Mouse (Mus musculus): ENCODE measurements around the gene Nxph4.
A peak's percentile ranks its signal among the peaks of the same experiment; 100 is the strongest.

Gene Nxph4

GRCm38 (mm10) chr10:127515271-127515982, 18.9 kb downstream of the Nxph4 start:
- no peak for DNase-seq (ENCODE audit: low spot score)

DNA sequence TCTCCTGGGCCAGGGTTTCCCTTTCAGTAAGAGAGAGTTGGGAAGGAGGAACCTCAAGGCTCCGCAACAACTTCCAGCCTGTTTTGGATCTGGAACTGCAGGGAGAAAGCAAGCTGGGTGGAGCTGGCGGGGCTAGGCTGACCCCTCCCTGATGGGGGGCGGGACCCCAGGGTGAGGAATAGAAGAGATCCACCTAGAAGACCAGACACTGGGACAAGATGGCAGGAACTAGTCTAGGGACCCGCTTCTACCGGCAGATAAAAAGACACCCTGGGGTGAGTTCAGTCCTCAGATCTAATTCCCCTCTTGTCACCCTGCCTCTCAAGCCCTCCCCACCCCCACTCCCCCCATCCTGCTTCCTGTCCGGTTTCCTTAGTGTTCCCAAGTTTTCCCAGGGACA, 19.6 kb downstream of the Nxph4 start, which contains the start of gene Ndufa4l2:
Gene Ndufa4l2, plus strand, starts transcription at position 204 of the 400 bp plus-strand sequence.
- no peak for DNase-seq (ENCODE audit: low spot score)

- DNase-seq (ENCODE audit: low spot score): no peak
Observed at GRCm38 (mm10) chr10:127514111-127514698, 20.2 kb downstream of the Nxph4 start.

GRCm38 (mm10) chr10:127513501-127514091, 20.8 kb downstream of the Nxph4 start:
- no peak for DNase-seq (ENCODE audit: low spot score)

GRCm38 (mm10) chr10:127512813-127513212, 21.5 kb downstream of the Nxph4 start:
- DNase-seq (ENCODE audit: low spot score): peak; percentile 93

DNA sequence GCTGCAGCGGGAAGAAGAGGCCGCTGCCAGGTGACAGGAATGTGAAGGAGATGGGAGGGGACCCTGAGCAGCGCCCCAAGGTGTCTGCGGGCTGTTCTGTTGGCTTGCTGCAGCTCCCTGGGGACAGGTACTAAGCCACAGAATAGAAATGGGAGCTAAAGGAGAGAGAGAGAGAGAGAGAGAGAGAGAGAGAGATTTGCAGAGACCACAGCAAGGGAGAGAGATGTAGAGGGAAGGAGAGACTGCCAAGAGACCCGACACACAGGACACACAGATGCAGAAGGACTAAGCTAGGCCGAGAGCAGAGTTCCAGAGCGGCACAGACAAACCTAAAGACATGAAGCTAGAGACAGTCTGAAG, 22.1 kb downstream of the Nxph4 start:
- DNase-seq (ENCODE audit: low spot score): no peak

- no peak for DNase-seq (ENCODE audit: low spot score)
Observed at GRCm38 (mm10) chr10:127511634-127512306, 22.6 kb downstream of the Nxph4 start.

- DNase-seq (ENCODE audit: low spot score): no peak
Observed at GRCm38 (mm10) chr10:127510895-127511617, 23.3 kb downstream of the Nxph4 start.

GRCm38 (mm10) chr10:127509837-127510701, 24.3 kb downstream of the Nxph4 start:
- DNase-seq (ENCODE audit: low spot score): no peak

DNA sequence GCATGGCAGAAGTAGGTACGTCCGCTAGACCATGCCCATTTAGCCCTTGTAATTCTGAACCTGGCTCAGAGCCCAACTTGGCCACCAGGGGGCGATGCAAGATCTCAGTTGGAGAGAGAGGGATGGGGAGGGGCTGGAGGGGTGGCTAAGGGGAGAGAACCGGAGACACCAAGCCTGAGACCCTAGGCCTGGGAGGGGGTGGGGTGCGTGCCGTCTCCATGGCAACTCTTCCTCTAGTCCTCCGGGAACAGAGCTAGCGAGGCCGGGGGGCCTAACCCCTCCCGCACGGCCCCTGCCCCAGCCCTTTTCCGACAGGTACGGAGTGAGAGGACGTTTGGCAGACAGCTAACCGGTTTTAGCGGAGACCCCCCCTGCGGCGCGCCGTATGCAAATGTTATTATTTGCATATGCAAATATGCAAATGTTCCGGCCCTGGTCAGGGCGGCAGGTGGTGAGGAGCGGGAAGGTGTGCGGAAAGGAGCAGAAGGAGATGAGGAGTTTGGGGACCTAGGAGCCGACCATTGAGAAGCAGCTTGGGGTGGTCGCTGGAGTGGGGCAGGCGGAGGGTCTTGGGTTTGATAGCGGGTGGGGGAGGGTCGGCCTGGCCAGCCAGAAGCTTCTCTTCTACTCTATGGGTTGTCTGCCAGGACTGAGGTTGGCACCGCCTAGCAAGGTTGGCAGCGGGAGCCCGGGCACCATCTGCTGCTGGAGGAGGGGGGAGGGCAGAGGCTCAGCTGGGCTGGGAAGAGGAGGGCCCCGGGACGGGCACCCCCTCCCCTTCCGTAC, 25.1 kb downstream of the Nxph4 start:
- DNase-seq (ENCODE audit: low spot score): peak; percentile 82

- peak; percentile 67 for DNase-seq (ENCODE audit: low spot score)
Observed at GRCm38 (mm10) chr10:127508239-127508638, 26.1 kb downstream of the Nxph4 start.

GRCm38 (mm10) chr10:127500894-127501893, 33.2 kb downstream of the Nxph4 start, which contains the start of gene Stac3:
Gene Stac3, plus strand, starts transcription at chr10:127501686.
- DNase-seq (ENCODE audit: low spot score): no peak

DNA sequence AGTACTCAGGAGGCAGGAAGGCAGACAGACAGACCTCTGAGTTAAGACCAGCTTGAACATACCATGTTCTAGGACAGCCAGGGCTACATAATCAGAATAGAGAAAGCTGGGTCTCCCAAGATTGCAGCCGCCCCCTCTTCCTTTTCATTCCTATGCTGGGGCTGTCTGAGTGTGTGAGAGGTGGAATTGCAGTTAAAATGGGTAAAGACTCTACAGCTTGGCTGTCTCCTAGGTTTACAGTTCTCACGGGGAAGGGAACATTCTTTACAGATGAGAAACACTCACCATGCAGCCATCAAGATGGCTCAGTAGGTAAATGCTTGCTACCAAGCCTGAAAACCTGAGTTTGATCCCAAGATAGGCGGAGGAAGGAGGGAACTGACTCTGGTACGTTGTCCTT, 34.3 kb downstream of the Nxph4 start:
- DNase-seq (ENCODE audit: low spot score): no peak

DNA sequence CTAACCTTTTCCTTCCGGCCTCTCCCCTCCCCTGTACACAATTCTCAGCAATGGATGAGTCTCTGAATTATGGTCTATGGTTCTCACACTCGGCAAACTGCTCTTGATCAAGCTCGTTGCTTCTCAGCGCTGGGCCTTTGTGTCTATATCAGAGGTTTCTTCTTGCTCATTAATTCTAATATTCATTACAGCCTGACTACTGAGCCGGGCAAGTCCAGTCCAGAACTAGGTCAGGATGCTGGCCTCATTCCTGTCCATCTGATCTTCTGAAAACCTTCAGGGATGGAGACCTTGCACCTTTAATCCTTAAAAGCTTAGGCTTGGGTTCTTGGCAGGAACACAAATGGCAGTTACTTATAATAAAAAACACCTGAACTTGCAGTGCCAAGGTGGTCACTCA, 34.8 kb downstream of the Nxph4 start:
- DNase-seq (ENCODE audit: low spot score): no peak

DNA sequence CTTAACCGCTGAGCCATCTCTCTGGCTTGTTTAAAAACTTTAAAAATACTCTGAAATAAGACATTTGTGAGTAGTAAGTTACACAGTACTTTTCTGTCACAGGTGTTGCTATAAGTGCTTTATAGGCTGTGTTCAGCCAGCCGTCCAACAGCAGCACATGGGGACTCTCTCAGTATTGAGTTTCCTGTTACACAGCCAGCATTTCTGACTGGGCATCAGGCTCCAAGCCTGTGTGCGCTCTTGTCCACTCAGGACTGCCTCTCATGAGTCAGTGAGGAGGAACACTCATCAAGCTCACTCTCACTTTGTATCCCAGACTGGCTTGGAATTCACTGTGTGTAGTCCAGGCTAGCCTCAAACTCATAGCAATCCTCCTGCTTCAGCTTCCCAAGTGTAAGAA, 38.2 kb downstream of the Nxph4 start:
- DNase-seq (ENCODE audit: low spot score): no peak

GRCm38 (mm10) chr10:127492118-127492517, 42.2 kb downstream of the Nxph4 start:
- DNase-seq (ENCODE audit: low spot score): no peak

GRCm38 (mm10) chr10:127491128-127491512, 43.2 kb downstream of the Nxph4 start:
- DNase-seq (ENCODE audit: low spot score): no peak

DNA sequence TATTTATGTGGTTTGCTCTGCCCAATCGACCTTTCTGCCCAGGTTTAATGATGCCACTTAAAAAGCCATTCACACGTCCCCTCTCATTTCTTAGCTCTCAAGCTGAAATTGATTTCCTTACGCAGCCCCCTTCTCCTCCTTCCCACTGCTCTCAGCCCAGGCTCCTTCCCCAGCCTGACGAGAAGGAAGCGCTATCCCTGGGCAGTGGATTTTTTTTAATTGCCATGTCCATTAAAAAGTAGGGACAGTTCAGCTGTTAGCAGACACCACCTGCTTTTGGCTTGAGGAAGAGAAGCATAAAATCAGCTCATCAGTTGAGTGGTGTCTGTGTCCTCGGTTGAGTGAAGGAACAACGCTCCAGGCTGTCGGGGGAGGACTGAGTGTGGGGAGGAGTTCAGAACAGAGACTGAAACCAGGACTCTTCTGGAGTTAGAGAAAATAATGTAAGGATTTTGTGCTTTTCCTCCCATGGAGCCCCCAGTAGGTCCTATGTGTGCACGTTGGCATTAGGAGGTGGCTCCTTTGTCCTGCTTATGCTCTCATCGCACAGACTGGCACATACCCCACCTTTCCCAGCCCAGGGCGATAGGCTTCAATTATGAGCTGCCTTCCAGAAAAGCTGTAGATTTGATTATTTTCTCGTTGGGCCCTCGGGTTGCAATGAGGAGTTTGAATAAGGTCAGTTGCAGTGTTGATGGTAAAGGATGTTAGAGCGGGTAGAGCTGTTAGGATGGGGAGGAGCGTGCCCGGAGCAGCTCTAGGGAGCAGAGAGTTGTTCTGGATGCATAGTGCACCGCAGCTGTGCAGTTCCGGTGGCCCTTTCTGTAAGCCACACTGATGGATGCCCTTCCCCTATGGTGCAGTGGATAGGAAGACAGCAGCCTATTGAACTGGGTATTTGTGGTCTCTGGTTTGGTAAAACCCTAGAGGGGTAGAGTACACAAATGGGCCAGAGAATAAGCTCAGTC, 43.9 kb downstream of the Nxph4 start:
- no peak for DNase-seq (ENCODE audit: low spot score)

Measured in ovary, postnatal 36 days (tissue).